Mouse (Mus musculus): ENCODE results near the gene Ewsr1. TPM values are rescaled to one million over a fixed set of nuclear protein-coding genes. Genes with fewer than 3 reads are reported as not detected.
A peak's percentile ranks its signal among the peaks of the same experiment; 100 is the strongest.

Ewsr1 gene
- total and polyA plus RNA-seq, 2 experiments, result 89.8 to 112 TPM

GRCm38 (mm10) chr11:5035421-5035820 lies 63.6 kb downstream of the Ewsr1 start:
- Histone ChIP-seq H3K27me3 (ENCODE audit: control insufficient read depth, insufficient read depth, low read length) (no peaks in the 10 kb centered on the region), H3K27ac (replicated peaks; ENCODE audit: insufficient read depth, low read depth, low read length) (no peak overlapping the region), H3K9ac (ENCODE audit: low read depth, low read length) (no peak overlapping the region), H3K79me2 (ENCODE audit: control insufficient read depth, insufficient read depth, low read length) (no peaks in the 10 kb centered on the region), H3K4me1 (ENCODE audit: control insufficient read depth, insufficient read depth, low read length) (no peaks in the 10 kb centered on the region), H3K4me3 (ENCODE audit: insufficient read depth, low read depth, low read length) (no peak overlapping the region), H3K36me3 (ENCODE audit: control insufficient read depth, insufficient read depth, low read length) (peaks cover 48% of the 10 kb centered on the region)
- TF ChIP-seq CTCF (IDR thresholded peaks at IDR 0.05; ENCODE audit: low read depth, low read length) (no peak), POLR2A (IDR thresholded peaks at IDR 0.05; ENCODE audit: extremely low read depth, insufficient read depth, low read length) (no peak)
- DNase-seq (ENCODE audit: extremely low read depth, low read depth, low spot score), result no peak
- WGBS, result 96% methylated on average over 4 of the region's 4 CpGs

GRCm38 (mm10) chr11:5033136-5033535 lies 65.9 kb downstream of the Ewsr1 start:
- Histone ChIP-seq H3K4me1 (ENCODE audit: control insufficient read depth, insufficient read depth, low read length) (no peaks in the 10 kb centered on the region), H3K9ac (ENCODE audit: low read depth, low read length) (no peak overlapping the region), H3K27me3 (ENCODE audit: control insufficient read depth, insufficient read depth, low read length) (no peaks in the 10 kb centered on the region), H3K36me3 (ENCODE audit: control insufficient read depth, insufficient read depth, low read length) (peaks cover 50% of the 10 kb centered on the region), H3K79me2 (ENCODE audit: control insufficient read depth, insufficient read depth, low read length) (no peaks in the 10 kb centered on the region), H3K27ac (replicated peaks; ENCODE audit: insufficient read depth, low read depth, low read length) (no peak overlapping the region), H3K4me3 (ENCODE audit: insufficient read depth, low read depth, low read length) (no peak overlapping the region)
- DNase-seq (ENCODE audit: extremely low read depth, low read depth, low spot score), result peak; percentile 70
- TF ChIP-seq POLR2A (IDR thresholded peaks at IDR 0.05; ENCODE audit: extremely low read depth, insufficient read depth, low read length), result no peak
- TF ChIP-seq CTCF (IDR thresholded peaks at IDR 0.05; ENCODE audit: low read depth, low read length), result no peak
- 12% methylated on average over 3 of the region's 3 CpGs for WGBS

- H3K4me1 ChIP-seq (ENCODE audit: control insufficient read depth, insufficient read depth, low read length), result no peaks in the 10 kb centered on the region
- DNase-seq (ENCODE audit: extremely low read depth, low read depth, low spot score), result no peak
- TF ChIP-seq POLR2A (IDR thresholded peaks at IDR 0.05; ENCODE audit: extremely low read depth, insufficient read depth, low read length) (no peak), CTCF (IDR thresholded peaks at IDR 0.05; ENCODE audit: low read depth, low read length) (no peak)
- no peak overlapping the region for H3K27ac ChIP-seq (replicated peaks; ENCODE audit: insufficient read depth, low read depth, low read length)
- H3K79me2 ChIP-seq (ENCODE audit: control insufficient read depth, insufficient read depth, low read length), result no peaks in the 10 kb centered on the region
- WGBS, result 76% methylated on average over 10 of the region's 10 CpGs
- H3K9ac ChIP-seq (ENCODE audit: low read depth, low read length), result no peak overlapping the region
- H3K36me3 ChIP-seq (ENCODE audit: control insufficient read depth, insufficient read depth, low read length), result peaks cover 50% of the 10 kb centered on the region
- no peaks in the 10 kb centered on the region for H3K27me3 ChIP-seq (ENCODE audit: control insufficient read depth, insufficient read depth, low read length)
- H3K4me3 ChIP-seq (ENCODE audit: insufficient read depth, low read depth, low read length), result no peak overlapping the region
Measured at GRCm38 (mm10) chr11:5032706-5033105, 66.4 kb downstream of the Ewsr1 start.

- TF ChIP-seq POLR2A (IDR thresholded peaks at IDR 0.05; ENCODE audit: extremely low read depth, insufficient read depth, low read length) (no peak), CTCF (IDR thresholded peaks at IDR 0.05; ENCODE audit: low read depth, low read length) (no peak)
- H3K79me2 ChIP-seq (ENCODE audit: control insufficient read depth, insufficient read depth, low read length), result no peaks in the 10 kb centered on the region
- WGBS, result 96% methylated on average over 7 of the region's 7 CpGs
- H3K4me3 ChIP-seq (ENCODE audit: insufficient read depth, low read depth, low read length), result no peak overlapping the region
- H3K9ac ChIP-seq (ENCODE audit: low read depth, low read length), result no peak overlapping the region
- no peak for DNase-seq (ENCODE audit: extremely low read depth, low read depth, low spot score)
- no peaks in the 10 kb centered on the region for H3K27me3 ChIP-seq (ENCODE audit: control insufficient read depth, insufficient read depth, low read length)
- H3K36me3 ChIP-seq (ENCODE audit: control insufficient read depth, insufficient read depth, low read length), result peaks cover 55% of the 10 kb centered on the region
- no peak overlapping the region for H3K27ac ChIP-seq (replicated peaks; ENCODE audit: insufficient read depth, low read depth, low read length)
- no peaks in the 10 kb centered on the region for H3K4me1 ChIP-seq (ENCODE audit: control insufficient read depth, insufficient read depth, low read length)
Measured at GRCm38 (mm10) chr11:5028228-5028627, 70.8 kb downstream of the Ewsr1 start.

- Histone ChIP-seq H3K79me2 (ENCODE audit: control insufficient read depth, insufficient read depth, low read length) (no peaks in the 10 kb centered on the region), H3K36me3 (ENCODE audit: control insufficient read depth, insufficient read depth, low read length) (peaks cover 57% of the 10 kb centered on the region), H3K9ac (ENCODE audit: low read depth, low read length) (no peak overlapping the region), H3K27me3 (ENCODE audit: control insufficient read depth, insufficient read depth, low read length) (no peaks in the 10 kb centered on the region), H3K4me1 (ENCODE audit: control insufficient read depth, insufficient read depth, low read length) (no peaks in the 10 kb centered on the region), H3K4me3 (ENCODE audit: insufficient read depth, low read depth, low read length) (no peak overlapping the region), H3K27ac (replicated peaks; ENCODE audit: insufficient read depth, low read depth, low read length) (no peak overlapping the region)
- DNase-seq (ENCODE audit: extremely low read depth, low read depth, low spot score), result no peak
- TF ChIP-seq CTCF (IDR thresholded peaks at IDR 0.05; ENCODE audit: low read depth, low read length) (no peak), POLR2A (IDR thresholded peaks at IDR 0.05; ENCODE audit: extremely low read depth, insufficient read depth, low read length) (no peak)
- WGBS, result 97% methylated on average over 1 of the region's 1 CpGs
Measured at GRCm38 (mm10) chr11:5025108-5025507, 74.0 kb downstream of the Ewsr1 start.

Other genes starting within 250 kb of the Ewsr1 start
- gene Nf2, start 249.7 kb downstream of the Ewsr1 start, total RNA-seq (2014; rRNA removed), result 10.8 and 11.1 TPM in 2 replicates
- 14.6 and 16.4 TPM in 2 replicates for gene Nf2, start 249.7 kb downstream of the Ewsr1 start, polyA plus RNA-seq (2012; rRNA removed)
- gene Nipsnap1, start 225.3 kb downstream of the Ewsr1 start, total RNA-seq (2014; rRNA removed), result 217 and 226 TPM in 2 replicates
- 294 and 337 TPM in 2 replicates for gene Nipsnap1, start 225.3 kb downstream of the Ewsr1 start, polyA plus RNA-seq (2012; rRNA removed)
- gene Thoc5, start 203.9 kb downstream of the Ewsr1 start, total RNA-seq (2014; rRNA removed), result 8.8 and 10.0 TPM in 2 replicates
- 9.6 and 10.4 TPM in 2 replicates for gene Thoc5, start 203.9 kb downstream of the Ewsr1 start, polyA plus RNA-seq (2012; rRNA removed)
- gene Nefh, start 151.2 kb downstream of the Ewsr1 start, total RNA-seq (2014; rRNA removed), result 0.09 and 0.20 TPM in 2 replicates
- 0.06 TPM in 1 of 2 replicates, not detected in the other for gene Nefh, start 151.2 kb downstream of the Ewsr1 start, polyA plus RNA-seq (2012; rRNA removed)
- 30.1 and 41.2 TPM in 2 replicates for gene Ap1b1, start 112.4 kb downstream of the Ewsr1 start, total RNA-seq (2014; rRNA removed)
- 46.7 and 48.8 TPM in 2 replicates for gene Ap1b1, start 112.4 kb downstream of the Ewsr1 start, polyA plus RNA-seq (2012; rRNA removed)
- gene Rasl10a, start 41.1 kb downstream of the Ewsr1 start, total RNA-seq (2014; rRNA removed), result not detected in 2 replicates
- gene Rasl10a, start 41.1 kb downstream of the Ewsr1 start, polyA plus RNA-seq (2012; rRNA removed), result 0.26 TPM in 1 of 2 replicates, not detected in the other
- 3.1 and 7.3 TPM in 2 replicates for gene Gas2l1, start 33.9 kb downstream of the Ewsr1 start, total RNA-seq (2014; rRNA removed)
- gene Gas2l1, start 33.9 kb downstream of the Ewsr1 start, polyA plus RNA-seq (2012; rRNA removed), result 25.4 and 25.8 TPM in 2 replicates
- gene Rhbdd3, start 340 bp downstream of the Ewsr1 start, total RNA-seq (2014; rRNA removed), result 8.6 and 13.8 TPM in 2 replicates
- 26.5 and 30.8 TPM in 2 replicates for gene Rhbdd3, start 340 bp downstream of the Ewsr1 start, polyA plus RNA-seq (2012; rRNA removed)
- gene Emid1, start 53.0 kb upstream of the Ewsr1 start, total RNA-seq (2014; rRNA removed), result 0.20 and 0.28 TPM in 2 replicates
- 0.65 and 0.77 TPM in 2 replicates for gene Emid1, start 53.0 kb upstream of the Ewsr1 start, polyA plus RNA-seq (2012; rRNA removed)
- 3.6 and 4.2 TPM in 2 replicates for gene Kremen1, start 162.3 kb upstream of the Ewsr1 start, total RNA-seq (2014; rRNA removed)
- gene Kremen1, start 162.3 kb upstream of the Ewsr1 start, polyA plus RNA-seq (2012; rRNA removed), result 6.7 and 6.8 TPM in 2 replicates